Mouse (Mus musculus) C2C12 (cell line): ENCODE results near the gene Hgd. TPM values are rescaled to one million over a fixed set of nuclear protein-coding genes. Genes with fewer than 3 reads are reported as not detected.

Experiments used
- H3K27me3 ChIP-seq: one replicate; pipeline ENCODE4 v1.6.1; 2011; ENCODE audit not compliant: control insufficient read depth, insufficient read depth, insufficient read length
- H3K36me3 ChIP-seq: one replicate; pipeline ENCODE4 v1.6.1; 2011; ENCODE audit not compliant: control insufficient read depth, insufficient read depth
- H3K4me3 ChIP-seq: one replicate; pipeline ENCODE4 v1.5.1; 2011; ENCODE audit warnings: mild to moderate bottlenecking, control low read depth; ENCODE audit not compliant: poor library complexity, insufficient read depth, severe bottlenecking
- H3K79me2 ChIP-seq: one replicate; pipeline ENCODE4 v1.6.1; 2011; ENCODE audit not compliant: control insufficient read depth, insufficient read depth
- H3K79me3 ChIP-seq: one replicate; pipeline ENCODE4 v1.6.1; 2011; ENCODE audit warnings: low read depth, control low read depth
- H3ac ChIP-seq: one replicate; pipeline ENCODE3; 2011; ENCODE audit warnings: low read depth; ENCODE audit not compliant: control insufficient read depth, insufficient read length
- CEBPB ChIP-seq: IDR thresholded peaks from one replicate; pipeline ENCODE4 v1.6.1; 2011; ENCODE audit warnings: low read depth, mild to moderate bottlenecking, control low read depth, moderate library complexity
- CTCF ChIP-seq: IDR thresholded peaks from one replicate; pipeline ENCODE4 v1.5.1; 2011; ENCODE audit not compliant: control insufficient read depth, insufficient read depth, insufficient read length
- FOSL1 ChIP-seq: IDR thresholded peaks from one replicate; pipeline ENCODE4 v1.8.0; 2011; ENCODE audit warnings: mild to moderate bottlenecking, low read length; ENCODE audit not compliant: poor library complexity, insufficient read depth, severe bottlenecking
- MAX ChIP-seq: IDR thresholded peaks from one replicate; pipeline ENCODE4 v1.6.1; 2011; ENCODE audit warnings: mild to moderate bottlenecking, control low read depth
- MYOD1 ChIP-seq: IDR thresholded peaks from one replicate; pipeline ENCODE4 v1.6.1; 2011; ENCODE audit warnings: low read depth; ENCODE audit not compliant: control insufficient read depth, insufficient read length
- MYOG ChIP-seq: IDR thresholded peaks from one replicate; pipeline ENCODE4 v1.6.1; 2011; ENCODE audit not compliant: control insufficient read depth, insufficient read length; ENCODE audit errors: extremely low read depth
- USF1 ChIP-seq: IDR thresholded peaks from one replicate; pipeline ENCODE4 v1.6.1; 2011; ENCODE audit warnings: low read depth, mild to moderate bottlenecking, control low read depth, moderate library complexity
- polyA plus RNA-seq: library from polyadenylated mRNA; unstranded; fragments of >200 nt; fragmentation: generic; extraction: Trizol; gene quantifications from one replicate; pipeline ENCODE4 v1.2.1, GENCODE M21; 2012; ENCODE audit warnings: missing spikeins

Gene Hgd
- polyA plus RNA-seq, 1 experiment: 0.02 TPM

- Histone ChIP-seq H3K79me3 (peaks cover 22% of the 10 kb centered on the region), H3ac (no peak overlapping the region), H3K79me2 (peaks cover 31% of the 10 kb centered on the region), H3K27me3 (no peaks in the 10 kb centered on the region), H3K36me3 (no peaks in the 10 kb centered on the region), H3K4me3 (no peak overlapping the region)
- TF ChIP-seq MYOD1 (no peak), CEBPB (no peak), MYOG (no peak), MAX (no peak), USF1 (no peak), CTCF (no peak), FOSL1 (no peak)
Observed at GRCm38 (mm10) chr16:37655756-37656347, 75.9 kb downstream of the Hgd start.

DNA sequence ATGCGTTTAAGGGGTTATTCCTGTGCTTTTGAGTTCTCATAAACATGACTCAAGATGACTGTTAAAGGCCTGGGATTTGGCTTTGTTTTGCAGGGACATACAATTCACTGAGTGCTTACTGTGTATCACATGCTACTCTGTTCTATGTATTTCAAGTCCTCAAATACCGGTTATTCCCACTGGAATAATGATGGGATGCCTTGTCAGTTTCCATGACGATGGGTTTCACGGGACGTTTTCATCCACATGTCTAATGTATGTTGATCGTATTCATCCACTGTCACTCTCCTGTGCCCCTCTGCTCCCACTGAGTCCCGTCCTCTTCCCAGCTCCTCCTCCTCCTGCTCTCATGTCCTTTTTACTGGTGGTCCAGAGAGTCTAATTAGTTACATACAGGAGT is 76.8 kb downstream of the Hgd start:
- H3ac ChIP-seq: no peak overlapping the region
- peaks cover 22% of the 10 kb centered on the region for H3K79me2 ChIP-seq
- no peaks in the 10 kb centered on the region for H3K36me3 ChIP-seq
- H3K27me3 ChIP-seq: no peaks in the 10 kb centered on the region
- H3K79me3 ChIP-seq: peaks cover 16% of the 10 kb centered on the region
- no peak for TF ChIP-seq USF1
- no peak for TF ChIP-seq CTCF
- TF ChIP-seq MAX: no peak
- TF ChIP-seq CEBPB: no peak
- no peak for TF ChIP-seq MYOD1
- H3K4me3 ChIP-seq: no peak overlapping the region

GRCm38 (mm10) chr16:37663643-37664459 is 83.9 kb downstream of the Hgd start:
- Histone ChIP-seq H3K79me3 (no peaks in the 10 kb centered on the region), H3K36me3 (no peaks in the 10 kb centered on the region), H3K27me3 (no peaks in the 10 kb centered on the region), H3K79me2 (no peaks in the 10 kb centered on the region), H3ac (no peak overlapping the region), H3K4me3 (no peak overlapping the region)
- TF ChIP-seq CEBPB (no peak), CTCF (no peak), MYOD1 (no peak), MAX (no peak), FOSL1 (no peak), USF1 (no peak), MYOG (no peak)

DNA sequence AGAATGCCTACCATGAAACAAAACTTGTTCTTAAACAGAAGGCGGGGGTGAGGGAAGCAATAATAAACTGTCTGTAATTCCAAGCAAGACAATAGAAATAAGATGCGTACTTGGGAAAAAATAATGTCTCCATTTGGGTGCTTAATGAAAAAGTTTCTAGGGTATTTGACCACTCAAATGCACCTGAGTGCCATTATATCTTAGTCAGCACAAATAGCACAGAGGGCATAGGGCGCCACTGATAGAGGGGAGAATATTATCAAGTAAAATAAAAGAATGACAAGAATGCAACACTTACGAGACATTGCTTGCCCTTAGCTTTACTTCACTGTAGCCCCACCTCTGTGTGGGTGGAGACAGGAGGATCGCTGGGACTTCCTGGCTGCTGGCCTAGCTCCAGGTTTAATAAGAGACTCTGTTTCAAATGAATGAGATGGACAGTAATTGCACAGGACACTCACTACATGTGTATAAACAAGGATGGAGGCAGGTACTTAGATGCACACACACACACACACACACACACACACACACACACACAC is 85.5 kb downstream of the Hgd start:
- Histone ChIP-seq H3K36me3 (no peaks in the 10 kb centered on the region), H3K79me3 (no peaks in the 10 kb centered on the region), H3ac (no peak overlapping the region), H3K4me3 (no peak overlapping the region), H3K79me2 (no peaks in the 10 kb centered on the region), H3K27me3 (no peaks in the 10 kb centered on the region)
- TF ChIP-seq MYOD1 (no peak), MAX (no peak), CTCF (no peak), FOSL1 (no peak), USF1 (no peak), MYOG (no peak), CEBPB (no peak)

GRCm38 (mm10) chr16:37670666-37671283 is 90.8 kb downstream of the Hgd start:
- no peak overlapping the region for H3ac ChIP-seq
- H3K79me3 ChIP-seq: no peaks in the 10 kb centered on the region
- no peaks in the 10 kb centered on the region for H3K36me3 ChIP-seq
- H3K27me3 ChIP-seq: no peaks in the 10 kb centered on the region
- no peaks in the 10 kb centered on the region for H3K79me2 ChIP-seq
- TF ChIP-seq CTCF (no peak), FOSL1 (no peak), CEBPB (no peak), MAX (no peak), USF1 (no peak), MYOD1 (no peak), MYOG (no peak)
- no peak overlapping the region for H3K4me3 ChIP-seq
